Mouse (Mus musculus): ENCODE measurements around the gene Nrn1.

GRCm38 (mm10) chr13:36732891-36733490 lies 1.9 kb downstream of the Nrn1 start:
- TF ChIP-seq CTCF (IDR thresholded peaks at IDR 0.05; ENCODE audit: low read depth) (no peak), EP300 (IDR thresholded peaks at IDR 0.05; ENCODE audit: low read depth) (no peak)

Measured in liver, postnatal 0 days (tissue).